Mouse (Mus musculus): ENCODE measurements around the gene Ackr2.

Gene Ackr2

DNA sequence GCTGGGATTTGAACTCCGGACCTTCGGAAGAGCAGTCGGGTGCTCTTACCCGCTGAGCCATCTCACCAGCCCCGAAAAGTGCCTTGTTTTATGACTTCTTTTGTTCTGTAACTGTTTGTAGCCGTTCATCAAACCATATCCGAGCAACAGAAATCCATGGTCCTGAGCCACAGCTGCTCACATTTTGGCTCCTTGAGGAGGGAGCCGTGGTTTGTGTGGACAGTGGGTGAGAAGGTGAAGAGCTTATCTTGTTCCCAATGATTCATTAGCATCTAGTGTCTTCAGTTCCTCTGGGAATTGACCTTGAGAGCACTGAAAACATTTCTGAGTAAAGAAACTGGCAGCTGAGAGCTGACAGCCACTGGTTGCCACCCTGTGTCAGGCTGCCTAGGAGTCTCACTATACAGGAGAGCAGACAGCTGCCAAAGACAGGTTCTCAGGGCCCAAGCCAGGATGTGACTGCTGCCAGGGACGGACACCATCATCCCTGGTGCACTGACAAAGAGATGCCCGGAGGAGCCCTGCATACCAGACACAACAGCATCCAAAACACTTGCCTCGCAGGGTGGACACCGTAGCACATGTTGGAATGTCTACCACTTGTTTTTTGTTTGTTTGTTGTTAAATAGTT, 6.0 kb upstream of the Ackr2 start:
- no peak for DNase-seq

- no peak for DNase-seq
These were observed 3.7 kb upstream of the Ackr2 start for GRCm38 (mm10) chr9:121894447-121894846.

DNA sequence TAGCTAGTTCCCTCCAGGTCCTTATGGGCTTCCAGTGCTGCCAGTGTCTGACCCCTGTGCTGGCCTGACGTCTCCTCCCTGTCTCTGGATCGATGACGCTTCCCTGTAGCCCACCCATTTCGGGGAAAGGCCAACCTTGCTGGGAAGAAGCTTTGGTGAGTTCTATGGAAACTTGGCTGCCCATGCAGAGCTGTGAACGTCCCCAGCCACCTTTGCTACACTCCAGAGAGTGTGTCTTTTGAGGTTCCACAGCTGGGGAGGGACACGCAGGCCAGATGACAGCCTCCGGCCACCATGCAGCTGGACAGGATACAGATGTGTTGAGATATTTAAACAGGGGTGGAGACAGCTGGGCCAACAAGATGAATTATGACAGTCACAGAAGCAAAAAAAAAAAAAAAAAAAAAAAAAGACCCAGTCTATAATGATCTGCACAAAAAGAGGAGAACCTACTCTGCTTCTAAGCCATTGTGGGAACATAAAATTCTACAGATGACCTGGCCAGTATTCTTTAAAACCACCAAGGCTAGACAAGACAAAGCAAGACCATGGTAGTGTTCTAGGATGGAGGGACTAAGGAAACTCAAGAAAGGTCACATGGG, 2.7 kb upstream of the Ackr2 start:
- DNase-seq, result no peak

GRCm38 (mm10) chr9:121896820-121897219, 1.3 kb upstream of the Ackr2 start:
- DNase-seq, result no peak

DNA sequence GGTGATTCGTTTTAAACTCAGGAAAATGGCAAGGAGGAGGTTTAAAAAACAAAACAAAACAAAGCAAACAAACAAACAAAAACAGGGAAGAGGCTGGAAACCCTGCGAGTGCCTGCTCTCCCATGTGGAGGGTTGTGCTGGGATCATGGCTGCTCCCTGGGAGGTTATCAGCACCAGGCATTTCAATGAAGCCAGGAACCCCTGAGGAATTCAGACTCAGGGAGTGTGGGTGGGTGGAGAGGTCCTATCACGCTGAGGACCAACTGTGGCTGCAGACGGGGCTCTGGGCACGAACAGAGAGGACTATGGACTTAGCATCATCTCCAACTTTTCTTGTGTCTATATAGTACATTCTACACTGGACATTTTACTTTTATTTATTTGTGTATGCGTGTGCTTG, 1.2 kb downstream of the Ackr2 start:
- no peak for DNase-seq

DNA sequence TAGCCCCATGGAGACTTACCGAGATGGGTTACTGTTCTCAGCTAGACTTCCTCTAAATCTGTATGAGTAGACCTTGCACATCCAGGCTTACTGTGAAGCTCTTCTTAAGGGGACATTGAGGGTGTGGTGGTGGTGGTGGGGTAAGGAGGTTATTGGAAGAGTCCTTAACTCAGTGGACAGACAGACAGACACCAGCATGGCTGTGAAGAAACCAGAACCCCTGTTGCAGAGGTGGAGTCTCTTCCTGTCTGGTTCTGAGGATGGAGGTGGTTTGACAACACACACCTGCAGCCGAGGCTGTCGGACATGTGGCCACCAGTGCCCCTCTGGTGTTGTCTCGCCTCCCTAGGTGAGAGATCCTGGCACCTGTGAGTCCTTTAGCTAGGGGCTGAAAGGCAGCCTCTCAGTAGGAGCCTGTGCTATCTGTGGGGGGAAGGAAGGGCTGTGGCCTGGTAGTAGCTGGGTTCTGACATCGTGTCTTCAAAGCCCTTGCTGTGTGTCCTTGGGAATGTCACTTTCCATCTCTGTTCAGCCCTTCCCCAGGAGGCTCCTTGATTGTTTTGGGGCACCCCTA, 2.2 kb downstream of the Ackr2 start:
- DNase-seq, result no peak

DNA sequence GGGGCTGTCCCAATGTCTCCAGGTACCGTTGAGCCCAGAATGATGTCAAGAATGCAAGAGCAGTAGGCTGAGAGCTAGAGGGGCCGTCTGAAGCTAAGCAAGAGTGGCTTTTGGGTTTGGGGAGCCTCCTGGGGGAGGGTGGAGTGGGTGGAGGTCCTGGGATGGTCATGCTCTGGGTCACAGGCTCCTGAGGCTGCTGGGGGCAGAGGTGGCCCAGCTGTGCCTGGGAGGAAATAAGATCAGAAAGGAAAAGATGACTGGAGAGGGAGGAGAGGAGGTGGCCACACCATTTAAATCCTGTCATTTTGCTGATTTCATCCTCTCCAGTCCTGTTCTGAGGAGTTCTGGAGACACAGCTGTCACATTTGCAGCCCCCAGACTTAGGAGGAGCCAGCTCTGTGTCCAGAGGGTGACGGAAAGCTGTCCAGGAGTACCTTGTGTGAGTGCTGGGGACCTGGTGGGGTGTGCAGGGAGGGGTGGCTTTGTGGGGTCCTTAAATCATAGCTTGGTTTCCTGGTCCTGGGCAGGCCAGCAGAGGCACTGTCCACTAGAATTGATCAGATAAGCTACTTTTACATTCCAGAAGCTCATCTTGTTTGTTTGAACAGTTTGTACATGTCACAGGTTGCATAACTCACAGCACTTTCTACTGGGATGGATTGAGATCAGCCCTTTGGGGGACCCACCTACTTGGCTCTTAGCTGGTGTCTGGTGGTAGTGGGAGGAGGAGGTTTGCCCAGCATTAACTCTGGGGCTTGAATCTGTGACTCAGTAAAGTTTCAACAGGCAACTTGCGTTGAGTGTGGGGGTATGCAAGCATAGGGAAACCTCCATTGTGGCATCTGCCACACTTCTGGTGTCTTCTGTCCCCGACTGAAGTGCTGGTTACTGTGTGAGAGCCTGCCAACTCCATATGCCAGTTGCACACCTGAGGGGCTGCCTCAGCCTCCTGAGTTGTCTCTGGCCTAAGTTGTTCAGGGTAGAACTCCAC, 3.9 kb downstream of the Ackr2 start:
- no peak for DNase-seq

DNA sequence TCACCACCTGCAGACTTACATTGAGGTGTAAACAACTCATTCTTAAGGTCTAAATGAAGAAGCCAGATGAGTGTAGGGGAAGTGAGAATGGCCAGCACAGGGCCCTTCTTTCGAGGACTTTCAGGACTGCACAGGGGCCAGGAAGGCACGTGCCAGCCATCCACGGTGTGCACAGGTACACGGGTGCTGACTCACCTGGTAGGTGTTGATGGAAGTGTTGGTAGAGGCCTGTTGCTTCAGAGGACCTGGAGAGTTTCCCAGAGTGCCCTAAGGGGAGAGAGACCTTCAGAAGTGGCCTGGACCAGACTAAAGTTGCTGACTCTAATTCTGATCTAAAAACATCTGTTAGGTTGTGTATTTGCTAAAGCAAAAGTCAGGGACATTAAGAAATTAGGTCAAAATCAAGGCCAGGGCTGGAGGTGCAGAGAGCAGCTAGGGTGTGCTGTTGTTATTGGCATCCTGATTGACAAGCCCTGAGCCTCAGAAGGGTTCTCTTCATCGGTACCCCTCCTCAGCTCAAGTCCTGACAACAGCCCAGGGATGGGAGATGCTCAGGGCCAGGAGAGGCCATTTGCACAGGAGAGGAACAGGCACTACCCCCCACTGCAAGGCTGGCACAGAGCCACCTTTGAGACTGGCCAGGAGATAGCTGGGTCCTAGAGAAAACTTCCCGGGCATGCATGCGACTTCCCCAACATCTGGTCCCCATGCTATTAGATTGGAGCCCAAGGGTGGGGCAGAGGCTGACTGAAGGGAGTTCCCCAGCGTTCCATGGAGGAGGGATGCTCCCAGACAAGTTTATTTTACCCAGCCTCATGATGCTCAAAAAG, 5.5 kb downstream of the Ackr2 start:
- no peak for DNase-seq

GRCm38 (mm10) chr9:121904319-121904718, 6.2 kb downstream of the Ackr2 start:
- DNase-seq, result no peak

- DNase-seq, result no peak
These were observed 6.8 kb downstream of the Ackr2 start for GRCm38 (mm10) chr9:121904946-121905345.

- no peak for DNase-seq
These were observed 7.5 kb downstream of the Ackr2 start for GRCm38 (mm10) chr9:121905556-121906185.

- DNase-seq, result no peak
These were observed 8.3 kb downstream of the Ackr2 start for GRCm38 (mm10) chr9:121906456-121906855.

DNA sequence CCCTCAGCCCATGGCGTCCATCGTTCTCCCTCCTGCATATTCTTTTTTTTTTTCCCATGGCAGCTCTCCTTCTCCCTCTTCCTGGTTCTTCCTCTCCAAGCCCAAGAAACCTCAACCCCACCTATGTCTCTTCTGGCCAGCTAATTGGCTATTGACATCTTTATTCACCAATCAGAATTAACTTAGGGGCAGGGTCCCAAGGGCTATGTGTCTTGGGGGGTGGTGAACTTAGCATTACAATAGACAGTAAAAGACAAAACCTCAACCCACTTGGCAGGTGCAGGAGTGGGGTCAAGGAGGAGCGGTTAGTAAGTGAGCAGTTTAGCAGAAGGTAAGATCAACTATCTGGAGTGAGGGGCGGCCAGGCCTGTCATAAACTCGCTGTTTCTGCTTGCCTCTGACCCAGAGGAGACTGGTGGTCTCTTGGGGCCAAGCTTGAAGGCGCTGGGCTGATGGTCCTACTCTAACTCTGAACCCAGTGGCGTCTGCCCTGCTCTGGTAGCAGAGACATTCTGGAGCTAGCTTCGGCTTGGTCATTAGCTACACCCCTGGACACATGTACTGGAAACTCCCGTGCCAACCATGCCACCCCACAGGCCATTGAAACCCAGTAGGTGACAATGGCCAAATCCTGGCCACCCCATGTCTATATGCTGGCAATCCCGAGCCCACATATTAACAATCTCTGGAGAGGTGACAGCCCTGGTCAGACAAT, 9.4 kb downstream of the Ackr2 start:
- DNase-seq, result no peak

- DNase-seq, result no peak
These were observed 10.2 kb downstream of the Ackr2 start for GRCm38 (mm10) chr9:121908321-121908720.

DNA sequence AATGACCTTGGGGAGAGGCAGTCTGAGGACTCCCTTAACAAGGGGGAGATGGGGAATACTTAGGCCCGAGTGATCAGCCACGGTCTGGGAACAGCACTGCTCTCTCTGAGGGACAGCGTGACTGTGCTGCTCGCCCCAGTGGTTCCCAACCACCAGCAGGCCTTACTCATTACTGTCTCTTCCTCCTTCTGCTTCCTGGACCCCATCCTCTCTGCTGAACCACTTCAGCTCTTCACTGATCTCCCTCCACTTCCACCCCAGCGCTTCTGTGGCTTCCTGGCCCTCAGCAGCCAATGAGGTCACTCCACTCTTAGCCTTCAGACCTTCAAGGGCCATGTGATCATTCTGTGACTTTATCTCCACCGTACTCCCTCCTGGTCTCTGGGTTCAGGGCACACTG, 11.5 kb downstream of the Ackr2 start:
- no peak for DNase-seq

- DNase-seq, result no peak
These were observed 13.0 kb downstream of the Ackr2 start for GRCm38 (mm10) chr9:121911196-121911595.

DNA sequence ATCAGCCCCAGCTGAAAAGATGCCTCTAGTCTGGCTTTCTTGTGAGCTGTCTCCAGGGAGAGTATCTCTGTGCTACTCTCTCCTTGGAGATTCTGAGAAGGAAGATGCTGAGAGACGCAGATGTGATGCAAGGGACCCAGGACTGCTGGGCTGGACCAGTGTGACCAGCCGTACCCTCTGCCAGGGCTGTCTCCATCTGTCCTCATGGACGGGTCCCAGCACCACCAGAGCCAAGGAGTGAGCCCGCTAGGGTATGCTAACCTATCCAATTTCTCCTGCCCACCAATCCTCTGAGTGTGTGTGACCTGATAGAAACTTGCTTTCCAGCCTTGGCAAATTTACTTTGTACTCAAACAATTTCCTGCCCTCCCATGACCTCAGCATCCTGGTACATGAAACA, 14.6 kb downstream of the Ackr2 start:
- DNase-seq, result no peak

- DNase-seq, result no peak
These were observed 16.1 kb downstream of the Ackr2 start for GRCm38 (mm10) chr9:121914226-121914757.

- no peak for DNase-seq
These were observed 16.9 kb downstream of the Ackr2 start for GRCm38 (mm10) chr9:121915056-121915455.

DNA sequence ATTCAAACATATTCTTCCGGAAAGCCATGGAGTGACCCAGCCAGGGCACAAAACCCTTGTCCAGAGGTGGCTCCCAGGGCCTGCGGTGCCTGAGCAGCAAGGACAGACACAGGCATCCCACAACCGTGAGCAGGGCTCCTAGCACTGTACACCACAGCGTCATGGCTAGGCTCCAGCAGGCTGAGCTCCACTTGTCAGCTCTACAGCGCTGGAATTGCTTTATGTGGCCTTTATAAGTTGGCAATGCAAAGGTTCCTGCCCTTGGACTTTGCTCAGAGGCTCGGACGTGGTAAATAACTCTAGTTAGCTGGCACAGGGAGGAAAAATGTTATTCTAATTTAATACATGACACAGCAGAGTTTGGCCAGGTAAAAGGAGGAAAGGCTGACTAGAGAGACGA, 17.9 kb downstream of the Ackr2 start, which contains the start of gene Cyp8b1:
Cyp8b1 (minus strand) TSS at position 204 of the 400 bp plus-strand sequence.
- DNase-seq, result no peak

DNA sequence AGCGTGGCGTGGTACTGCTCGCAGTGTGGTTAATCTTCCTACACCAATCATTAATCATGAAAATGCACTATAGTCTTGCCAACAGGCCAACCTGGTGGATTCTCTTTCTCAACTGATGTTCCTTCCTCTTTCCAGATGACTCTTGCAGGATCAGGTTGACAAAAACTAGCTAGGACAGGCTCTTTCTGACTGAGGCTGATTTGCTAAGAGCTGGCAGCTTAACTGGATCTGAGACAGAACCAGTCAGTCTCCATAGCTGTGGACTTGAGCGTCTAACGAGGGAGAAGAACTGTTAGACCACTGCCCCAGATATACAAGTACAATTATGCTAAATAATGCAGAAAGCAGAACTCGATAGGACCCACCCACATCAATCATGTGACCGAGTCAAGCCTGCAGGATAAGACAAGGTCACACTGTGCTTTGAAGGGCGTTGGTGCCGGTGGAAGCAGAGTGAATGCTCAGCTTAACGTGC, 20.9 kb downstream of the Ackr2 start:
- no peak for DNase-seq

All from thymus, postnatal 25 days (tissue).